Mouse (Mus musculus) myocyte (in vitro differentiated cells): ENCODE measurements around the gene Nmnat3.

ENCODE experiments used
- CEBPB ChIP-seq: IDR thresholded peaks from 2 replicates; pipeline ENCODE4 v1.6.1; 2011; ENCODE audit warnings: mild to moderate bottlenecking, moderate library complexity; ENCODE audit not compliant: poor library complexity, insufficient read depth, severe bottlenecking
- E2F4 ChIP-seq: IDR thresholded peaks from one replicate; pipeline ENCODE4 v1.6.1; 2011; ENCODE audit warnings: mild to moderate bottlenecking, control low read depth, moderate library complexity; ENCODE audit not compliant: insufficient read depth
- MAX ChIP-seq: IDR thresholded peaks from one replicate; pipeline ENCODE4 v1.6.1; 2011; ENCODE audit warnings: low read depth, mild to moderate bottlenecking, control low read depth
- MYOD1 ChIP-seq, 3 experiments: IDR thresholded peaks; one replicate each; pipeline ENCODE4 v1.6.1; 2011; ENCODE audit warnings: control low read depth in 2 of 3, low read depth in 2 of 3, mild to moderate bottlenecking in 2 of 3, moderate library complexity in 1 of 3; ENCODE audit not compliant: insufficient read length in 2 of 3, control insufficient read depth in 1 of 3
- POLR2A ChIP-seq: IDR thresholded peaks from one replicate; pipeline ENCODE4 v1.6.1; 2011; ENCODE audit warnings: low read depth, mild to moderate bottlenecking, control low read depth, moderate library complexity; ENCODE audit not compliant: insufficient read length
- POLR2AphosphoS2 ChIP-seq: IDR thresholded peaks from one replicate; pipeline ENCODE4 v1.6.1; 2011; ENCODE audit warnings: low read depth, control low read depth; ENCODE audit not compliant: insufficient read length
- TCF12 ChIP-seq: IDR thresholded peaks from one replicate; pipeline ENCODE4 v1.6.1; 2011; ENCODE audit warnings: mild to moderate bottlenecking, control low read depth; ENCODE audit not compliant: poor library complexity, insufficient read depth, severe bottlenecking

DNA sequence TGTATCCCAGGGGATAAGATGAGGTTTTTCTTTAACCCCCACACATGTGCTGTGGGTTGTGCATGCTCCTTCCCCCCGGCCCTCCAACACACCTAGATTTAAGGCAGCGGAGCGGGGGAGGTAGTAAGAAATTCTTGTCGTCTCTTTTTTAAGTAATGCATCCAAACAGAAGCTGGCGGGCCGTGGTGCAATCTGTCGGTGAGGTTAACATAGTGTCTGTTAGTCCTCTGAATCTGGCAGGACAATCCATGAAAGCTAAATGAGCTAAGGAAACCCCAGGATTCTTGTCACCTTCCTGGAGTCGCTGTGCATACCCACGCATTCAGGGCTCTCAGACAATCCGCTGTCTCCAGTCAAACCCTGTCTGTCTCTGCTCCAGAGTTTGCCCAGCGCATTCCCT lies 87.7 kb downstream of the Nmnat3 start:
- TF ChIP-seq POLR2A, result no peak
- TF ChIP-seq TCF12, result no peak
- no peak for TF ChIP-seq MYOD1 (IDR thresholded peaks at IDR 0.05; ENCODE audit: control insufficient read depth in 1 of 3, insufficient read length in 2 of 3, low read depth in 2 of 3)
- TF ChIP-seq MAX, result no peak
- no peak for TF ChIP-seq E2F4
- no peak for TF ChIP-seq CEBPB
- no peak for TF ChIP-seq POLR2AphosphoS2
